ENCODE assay signal across 29 mouse cellular contexts in the genomic region with DNA sequence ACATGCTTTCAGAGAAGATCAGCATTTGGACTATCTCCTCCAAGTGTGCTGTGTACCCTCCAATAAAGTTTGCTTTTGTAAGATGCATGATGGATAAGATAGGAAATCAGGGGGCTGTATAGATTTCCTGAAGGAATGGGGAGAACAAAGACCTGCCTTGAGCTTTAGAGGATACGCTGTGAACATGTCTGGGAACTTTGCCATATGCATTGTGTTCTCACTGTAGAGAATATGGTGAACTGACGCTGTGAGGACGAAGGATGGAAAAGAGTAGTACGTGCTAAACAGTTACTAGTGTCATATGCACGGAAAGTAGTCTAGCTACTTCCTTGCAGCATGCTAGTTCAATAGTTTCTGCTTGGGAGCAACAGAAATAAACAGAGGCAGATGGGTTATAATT.
DNase-seq lines count a peak whose midpoint lies in the region; ATAC-seq and TF ChIP-seq lines count a peak whose summit lies in the region.
"Had no signal": no experiment of that assay in that cellular context is flagged by ENCODE, and none has a peak within 500 bp of the region (broad histone marks: within the 10 kb centered on the region; RNA-seq: fewer than 3 reads in every experiment).

No protein-coding gene starts in this region.

- no peak for DNase-seq in frontal cortex, postnatal 10 days (ENCODE audit: low spot score in 2 of 2)
- no peak for DNase-seq in heart, adult 8-10 months (ENCODE audit: low spot score)
- peak; percentile 66 for DNase-seq in lung, embryonic 14.5 days
- DNase-seq in lung, adult 2 months = no peak
- no peak for DNase-seq in ovary, postnatal 14 days (ENCODE audit: low spot score)
- DNase-seq: adrenal gland, postnatal 14 days; cerebellum, adult 11-12 months; cerebellum, adult 9-11 months; embryo, embryonic 11 days; kidney, adult 2 months; kidney, postnatal 14 days; liver; lung, postnatal 10 days; right cerebral cortex, adult 18-20 months; spleen, adult 18-20 months; thymus, postnatal 14 days had no signal

- no peaks in the 10 kb centered on the region for H3K27me3 ChIP-seq in heart, embryonic 16.5 days (ENCODE audit: control insufficient read depth, insufficient read depth, low read length)
- H3K27me3 ChIP-seq in lung, embryonic 14.5 days (ENCODE audit: insufficient read depth, low read length) = no peaks in the 10 kb centered on the region
- H3K27me3 ChIP-seq: embryonic facial prominence, embryonic 13.5 days; forebrain, embryonic 12.5 days; hindbrain, embryonic 15.5 days had no signal

- peak; percentile 19; the same call in 1 of the 2 replicates for ATAC-seq in frontal cortex, adult (ENCODE audit: low TSS enrichment)
- peak; percentile 41; the same call in 1 of the 2 replicates for ATAC-seq in heart, embryonic 16.5 days (replicated peaks; ENCODE audit: extremely low read depth, insufficient read depth, low FRiP score)
- ATAC-seq in lung, embryonic 14.5 days (ENCODE audit: insufficient read depth) = peak; percentile 52; the same call in 1 of the 2 replicates
- ATAC-seq: CD4-positive, CD25-positive, alpha-beta regulatory T cell, adult 4 months; inflammation-experienced regulatory T-cells, adult 6 months; midbrain, embryonic 16.5 days had no signal

- no peak overlapping the region for H3K4me2 ChIP-seq in heart, embryonic 16.5 days (ENCODE audit: low read depth, low read length)
- no peak overlapping the region for H3K4me2 ChIP-seq in lung, embryonic 14.5 days
- H3K4me2 ChIP-seq: embryonic facial prominence, embryonic 13.5 days; forebrain, embryonic 12.5 days; heart, embryonic 13.5 days; hindbrain, embryonic 15.5 days; midbrain, embryonic 11.5 days had no signal

- 0 out of 2 replicates have a peak, but pooled peaks cover 2% of the 10 kb centered on the region for H3K36me3 ChIP-seq in heart, embryonic 16.5 days (ENCODE audit: control insufficient read depth, insufficient read depth)
- no peaks in the 10 kb centered on the region for H3K36me3 ChIP-seq in lung, embryonic 14.5 days (ENCODE audit: insufficient read depth)
- H3K36me3 ChIP-seq: embryonic facial prominence, embryonic 13.5 days; forebrain, embryonic 12.5 days; heart, embryonic 13.5 days; hindbrain, embryonic 10.5 days; hindbrain, embryonic 15.5 days had no signal

- TF ChIP-seq POLR2A in lung, adult 2 months (IDR thresholded peaks at IDR 0.05; ENCODE audit: borderline replicate concordance, extremely low read depth, low read depth, low read length) = no peak

- WGBS in heart, embryonic 16.5 days = 53% methylated on average over 5 of the region's 5 CpGs
- WGBS in lung, embryonic 14.5 days = 42% methylated on average over 5 of the region's 5 CpGs
- WGBS in lung, adult 2 months = 34% methylated on average over 5 of the region's 5 CpGs

- no peak overlapping the region for H3K9ac ChIP-seq in heart, embryonic 16.5 days (ENCODE audit: low read length)
- no peak overlapping the region for H3K9ac ChIP-seq in lung, embryonic 14.5 days
- H3K9ac ChIP-seq: embryonic facial prominence, embryonic 13.5 days; forebrain, embryonic 12.5 days; heart, embryonic 13.5 days; hindbrain, embryonic 15.5 days; liver, embryonic 14.5 days had no signal

- no peak overlapping the region for H3K4me3 ChIP-seq in heart, embryonic 16.5 days (ENCODE audit: low read length)
- no peak overlapping the region for H3K4me3 ChIP-seq in lung, embryonic 14.5 days (ENCODE audit: low read depth, low read length)
- no peak overlapping the region for H3K4me3 ChIP-seq in lung, adult 2 months (replicated peaks; ENCODE audit: extremely low read depth, low read depth, low read length)
- H3K4me3 ChIP-seq: embryonic facial prominence, embryonic 13.5 days; erythroblast, embryonic 14.5 days; forebrain, embryonic 12.5 days; heart, embryonic 13.5 days; hindbrain, embryonic 10.5 days; hindbrain, embryonic 15.5 days had no signal

- H3K4me1 ChIP-seq in heart, embryonic 16.5 days (ENCODE audit: control insufficient read depth, insufficient read depth, low read length) = peaks cover 14% of the 10 kb centered on the region
- H3K4me1 ChIP-seq in lung, embryonic 14.5 days (ENCODE audit: insufficient read depth) = no peaks in the 10 kb centered on the region
- H3K4me1 ChIP-seq in lung, adult 2 months (ENCODE audit: control insufficient read depth, insufficient read depth, low read length) = peaks cover 5% of the 10 kb centered on the region; the same call in 1 of the 2 replicates
- H3K4me1 ChIP-seq: forebrain, embryonic 12.5 days; hindbrain, embryonic 10.5 days had no signal

- no peaks in the 10 kb centered on the region; the same call in 1 of the 2 replicates for H3K9me3 ChIP-seq in heart, embryonic 16.5 days (replicated peaks; ENCODE audit: control insufficient read depth, low read length)
- no peaks in the 10 kb centered on the region for H3K9me3 ChIP-seq in lung, embryonic 14.5 days (ENCODE audit: low read depth, low read length)
- H3K9me3 ChIP-seq: embryonic facial prominence, embryonic 13.5 days; forebrain, embryonic 12.5 days; hindbrain, embryonic 15.5 days had no signal

- no peak for TF ChIP-seq CTCF in lung, embryonic 14.5 days (IDR thresholded peaks at IDR 0.05; ENCODE audit: low read depth)
- TF ChIP-seq CTCF in lung, adult 2 months (IDR thresholded peaks at IDR 0.05; ENCODE audit: insufficient read depth, low read length) = no peak

- no peak overlapping the region for H3K27ac ChIP-seq in heart, embryonic 16.5 days (ENCODE audit: low read length)
- no peak overlapping the region for H3K27ac ChIP-seq in lung, embryonic 14.5 days (ENCODE audit: low read depth)
- H3K27ac ChIP-seq: embryonic facial prominence, embryonic 13.5 days; forebrain, embryonic 12.5 days; hindbrain, embryonic 10.5 days; hindbrain, embryonic 15.5 days; liver, embryonic 14.5 days had no signal
